Mouse (Mus musculus): ENCODE results near the gene Olfr1218.
"Not testable (repeated sequence)": the region's sequence is repeated elsewhere in the genome, so short reads cannot be mapped to it uniquely, and the experiment has no call there.

Gene Olfr1218

GRCm38 (mm10) chr2:89061087-89061486 lies at the start of gene Olfr1218:
Gene Olfr1218, minus strand, starts transcription at chr2:89061187.
- DNase-seq, result no peak

- DNase-seq, result no peak
Observed at GRCm38 (mm10) chr2:89106735-89107134, 45.7 kb upstream of the Olfr1218 start, which contains the start of gene Olfr1220. Gene Olfr1220, minus strand, starts transcription at chr2:89106835.

- DNase-seq, result no peak
Observed at GRCm38 (mm10) chr2:89105651-89106050, 44.7 kb upstream of the Olfr1218 start.

- DNase-seq, result no peak
Observed at GRCm38 (mm10) chr2:89093848-89094247, 32.9 kb upstream of the Olfr1218 start.

- DNase-seq, result no peak
Observed at GRCm38 (mm10) chr2:89083413-89083812, 22.4 kb upstream of the Olfr1218 start, which contains the start of gene Olfr1219. Gene Olfr1219, minus strand, starts transcription at chr2:89083513.

GRCm38 (mm10) chr2:89081487-89081886 lies 20.5 kb upstream of the Olfr1218 start:
- DNase-seq, result no peak

GRCm38 (mm10) chr2:89031965-89032364 lies 29.0 kb downstream of the Olfr1218 start, which contains the start of gene Olfr1217:
Gene Olfr1217, minus strand, starts transcription at chr2:89032065.
- no peak for DNase-seq

GRCm38 (mm10) chr2:89021436-89021835 lies 39.6 kb downstream of the Olfr1218 start:
- DNase-seq, result not testable (repeated sequence)

- no peak for DNase-seq
Observed at GRCm38 (mm10) chr2:89018240-89018639, 42.7 kb downstream of the Olfr1218 start, which contains the start of gene Olfr1216. Gene Olfr1216, minus strand, starts transcription at chr2:89018340.

- no peak for DNase-seq
Observed at GRCm38 (mm10) chr2:89006873-89007272, 54.1 kb downstream of the Olfr1218 start, which contains the start of gene Olfr1215. Gene Olfr1215, minus strand, starts transcription at chr2:89006973.
